23 mouse cellular contexts compared by ENCODE assay signal in genomic region chr12:99453797-99454196, GRCm38 (mm10).
A peak's percentile ranks its signal among the peaks of the same experiment; 100 is the strongest.
DNase-seq lines count a peak whose midpoint lies in the region; ATAC-seq and TF ChIP-seq lines count a peak whose summit lies in the region.
"Had no signal": no experiment of that assay in that cellular context is flagged by ENCODE, and none has a peak within 500 bp of the region (broad histone marks: within the 10 kb centered on the region; RNA-seq: fewer than 3 reads in every experiment).

No protein-coding gene starts in this region.

- 47% methylated on average over 4 of the region's 4 CpGs for WGBS in hindbrain, embryonic 13.5 days
- 59% methylated on average over 4 of the region's 4 CpGs for WGBS in hindbrain, postnatal 0 days
- WGBS in neural tube, embryonic 13.5 days = 33% methylated on average over 4 of the region's 4 CpGs
- WGBS in neural tube, embryonic 15.5 days = 20% methylated on average over 4 of the region's 4 CpGs

- no peak for DNase-seq in hindbrain, postnatal 0 days (ENCODE audit: low spot score)
- no peak for DNase-seq in neural tube, embryonic 10.5 days (ENCODE audit: extremely low spot score, low spot score)
- DNase-seq in retina, embryonic 14.5 days (ENCODE audit: low spot score) = no peak
- DNase-seq: adrenal gland, adult 2 months; adrenal gland, postnatal 14 days; cerebellum, adult 11 months; cerebellum, adult 2 months; cerebellum, adult 9-11 months; cerebellum, postnatal 25 days; heart, adult 2 months; heart, postnatal 14 days; heart, postnatal 4 days had no signal

- no peak overlapping the region for H3K4me2 ChIP-seq in hindbrain, embryonic 13.5 days
- no peak overlapping the region for H3K4me2 ChIP-seq in hindbrain, postnatal 0 days (ENCODE audit: low read depth, low read length)
- no peak overlapping the region for H3K4me2 ChIP-seq in neural tube, embryonic 13.5 days
- 0 out of 2 replicates have a peak overlapping the region, but pooled peaks have one; percentile 0 for H3K4me2 ChIP-seq in neural tube, embryonic 15.5 days
- H3K4me2 ChIP-seq: forebrain, embryonic 13.5 days; heart, embryonic 13.5 days; hindbrain, embryonic 15.5 days had no signal

- no peak for TF ChIP-seq CTCF in hindbrain, postnatal 0 days (IDR thresholded peaks at IDR 0.05; ENCODE audit: low read depth)

- peaks cover 51% of the 10 kb centered on the region for H3K4me1 ChIP-seq in hindbrain, embryonic 13.5 days (replicated peaks)
- peaks cover 12% of the 10 kb centered on the region; the same call in 1 of the 2 replicates for H3K4me1 ChIP-seq in hindbrain, postnatal 0 days (ENCODE audit: insufficient read depth, low read length)
- peaks cover 53% of the 10 kb centered on the region for H3K4me1 ChIP-seq in neural tube, embryonic 13.5 days (replicated peaks)
- peaks cover 47% of the 10 kb centered on the region for H3K4me1 ChIP-seq in neural tube, embryonic 15.5 days

- H3K36me3 ChIP-seq in hindbrain, embryonic 13.5 days = no peaks in the 10 kb centered on the region
- no peaks in the 10 kb centered on the region for H3K36me3 ChIP-seq in hindbrain, postnatal 0 days (ENCODE audit: insufficient read depth, low read length)
- H3K36me3 ChIP-seq in neural tube, embryonic 13.5 days = no peaks in the 10 kb centered on the region
- 0 out of 2 replicates have a peak, but pooled peaks cover 3% of the 10 kb centered on the region for H3K36me3 ChIP-seq in neural tube, embryonic 15.5 days
- H3K36me3 ChIP-seq: forebrain, embryonic 10.5 days; hindbrain, embryonic 15.5 days had no signal

- no peak overlapping the region for H3K4me3 ChIP-seq in hindbrain, embryonic 13.5 days
- H3K4me3 ChIP-seq in hindbrain, postnatal 0 days (ENCODE audit: low read length) = no peak overlapping the region
- no peak overlapping the region for H3K4me3 ChIP-seq in neural tube, embryonic 13.5 days
- no peak overlapping the region for H3K4me3 ChIP-seq in neural tube, embryonic 15.5 days (replicated peaks)
- H3K4me3 ChIP-seq: forebrain, embryonic 10.5 days; forebrain, embryonic 13.5 days; heart, adult 2 months; heart, embryonic 10.5 days; heart, embryonic 13.5 days; hindbrain, embryonic 15.5 days had no signal

- no peaks in the 10 kb centered on the region for H3K27me3 ChIP-seq in hindbrain, embryonic 13.5 days
- H3K27me3 ChIP-seq in hindbrain, postnatal 0 days (ENCODE audit: insufficient read depth, low read length) = no peaks in the 10 kb centered on the region
- no peaks in the 10 kb centered on the region for H3K27me3 ChIP-seq in neural tube, embryonic 13.5 days
- H3K27me3 ChIP-seq in neural tube, embryonic 15.5 days (replicated peaks) = no peaks in the 10 kb centered on the region
- H3K27me3 ChIP-seq: forebrain, embryonic 13.5 days; heart, embryonic 13.5 days; hindbrain, embryonic 15.5 days had no signal

- H3K9me3 ChIP-seq in hindbrain, embryonic 13.5 days = no peaks in the 10 kb centered on the region
- no peaks in the 10 kb centered on the region for H3K9me3 ChIP-seq in hindbrain, postnatal 0 days (ENCODE audit: low read length)
- no peaks in the 10 kb centered on the region for H3K9me3 ChIP-seq in neural tube, embryonic 13.5 days
- H3K9me3 ChIP-seq in neural tube, embryonic 15.5 days (replicated peaks) = no peaks in the 10 kb centered on the region
- H3K9me3 ChIP-seq: forebrain, embryonic 10.5 days; forebrain, embryonic 13.5 days; heart, embryonic 10.5 days; heart, embryonic 13.5 days; hindbrain, embryonic 15.5 days had no signal

- no peak overlapping the region for H3K9ac ChIP-seq in hindbrain, embryonic 13.5 days
- no peak overlapping the region for H3K9ac ChIP-seq in hindbrain, postnatal 0 days (replicated peaks; ENCODE audit: low read length)
- H3K9ac ChIP-seq in neural tube, embryonic 13.5 days = no peak overlapping the region
- H3K9ac ChIP-seq in neural tube, embryonic 15.5 days (replicated peaks) = no peak overlapping the region
- H3K9ac ChIP-seq: forebrain, embryonic 13.5 days; heart, embryonic 13.5 days; hindbrain, embryonic 15.5 days had no signal

- peak overlapping the region; percentile 58 for H3K27ac ChIP-seq in hindbrain, embryonic 13.5 days
- no peak overlapping the region for H3K27ac ChIP-seq in hindbrain, postnatal 0 days
- H3K27ac ChIP-seq in neural tube, embryonic 13.5 days (replicated peaks) = peak overlapping the region; percentile 46
- no peak overlapping the region for H3K27ac ChIP-seq in neural tube, embryonic 15.5 days (replicated peaks)
- H3K27ac ChIP-seq: forebrain, embryonic 10.5 days; forebrain, embryonic 13.5 days; heart, adult 2 months; heart, embryonic 10.5 days; heart, embryonic 13.5 days; hindbrain, embryonic 15.5 days had no signal

- 0 out of 2 replicates have a peak, but pooled peaks have one; percentile 11 for ATAC-seq in hindbrain, embryonic 13.5 days (ENCODE audit: low FRiP score)
- ATAC-seq in hindbrain, postnatal 0 days = no peak
- ATAC-seq in neural tube, embryonic 13.5 days (ENCODE audit: low read depth) = 0 out of 2 replicates have a peak, but pooled peaks have one; percentile 24
- ATAC-seq in neural tube, embryonic 15.5 days (ENCODE audit: low FRiP score) = no peak
- ATAC-seq: CD4-positive, CD25-positive, alpha-beta regulatory T cell, adult 4 months; forebrain, embryonic 13.5 days; forebrain, embryonic 16.5 days; inflammation-experienced regulatory T-cells, adult 6 months had no signal

Comparison
In these comparisons a context has a peak if more than half of its experiments do, and no peak if none do; other contexts are left out.
1. ATAC-seq: peak in hindbrain, embryonic 13.5 days (single experiment) and neural tube, embryonic 13.5 days (single experiment); none in hindbrain, postnatal 0 days (single experiment) and neural tube, embryonic 15.5 days (single experiment).
2. H3K27ac ChIP-seq: peak in hindbrain, embryonic 13.5 days (single experiment) and neural tube, embryonic 13.5 days (single experiment); none in hindbrain, postnatal 0 days (single experiment) and neural tube, embryonic 15.5 days (single experiment).